Mouse (Mus musculus) myocyte (in vitro differentiated cells): ENCODE measurements around the gene Gfra4.

Source experiments
- E2F4 ChIP-seq: IDR thresholded peaks from one replicate; pipeline ENCODE4 v1.6.1; 2011; ENCODE audit warnings: mild to moderate bottlenecking, control low read depth, moderate library complexity; ENCODE audit not compliant: insufficient read depth
- SRF ChIP-seq: IDR thresholded peaks from one replicate; pipeline ENCODE4 v1.6.1; 2011; ENCODE audit warnings: low read depth; ENCODE audit not compliant: control insufficient read depth, insufficient read length

DNA sequence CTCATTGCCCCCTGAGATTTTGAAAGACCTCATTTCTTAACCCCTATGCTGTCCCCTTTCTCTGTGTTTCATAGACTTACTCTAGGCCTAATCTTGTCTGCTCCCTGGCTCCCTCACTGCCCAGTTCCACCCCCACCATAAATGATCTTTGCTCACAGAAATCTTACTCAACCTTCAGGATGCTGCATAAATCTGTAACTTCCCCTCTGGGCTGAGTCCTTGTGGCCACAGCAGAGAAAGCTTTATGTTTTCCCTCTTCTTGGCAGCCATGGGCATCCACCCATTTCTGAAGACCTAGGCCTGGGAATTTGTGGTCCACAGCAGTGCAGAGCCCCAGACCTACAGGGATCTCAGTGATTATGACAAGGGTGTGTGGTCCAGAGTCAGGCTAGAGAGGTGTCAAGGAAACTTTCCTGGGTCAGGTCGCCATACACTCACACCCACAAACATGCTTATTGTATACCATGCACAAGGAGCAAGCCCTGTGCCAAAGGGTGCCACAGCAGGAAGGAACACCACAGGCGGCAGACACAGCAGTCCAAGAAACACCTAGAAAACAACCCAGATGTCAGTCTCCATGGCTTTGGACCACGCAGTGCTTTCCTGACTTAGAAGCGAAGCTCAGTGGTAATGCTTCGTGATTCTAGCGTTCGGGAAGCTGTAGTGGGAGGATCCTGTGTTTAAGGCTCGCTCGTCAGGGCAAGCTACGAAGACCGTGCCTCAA lies 43.9 kb upstream of the Gfra4 start, which contains the start of gene Siglec1:
- TF ChIP-seq SRF (no peak), E2F4 (no peak)
